Mouse (Mus musculus) liver, embryonic 18 days (tissue): ENCODE data around the gene Tmcc1. TPM values are rescaled to one million over a fixed set of nuclear protein-coding genes. Genes with fewer than 3 reads are reported as not detected.

ENCODE experiments used
- polyA plus RNA-seq: library from polyadenylated mRNA; depleted of rRNA; stranded (reverse); fragments of >200 nt; gene quantifications from 2 replicates; pipeline ENCODE4 v1.2.3, GENCODE M21; 2012; rRNA removed

The Tmcc1 gene
- polyA plus RNA-seq, result 5.2 and 5.6 TPM in 2 replicates

DNA sequence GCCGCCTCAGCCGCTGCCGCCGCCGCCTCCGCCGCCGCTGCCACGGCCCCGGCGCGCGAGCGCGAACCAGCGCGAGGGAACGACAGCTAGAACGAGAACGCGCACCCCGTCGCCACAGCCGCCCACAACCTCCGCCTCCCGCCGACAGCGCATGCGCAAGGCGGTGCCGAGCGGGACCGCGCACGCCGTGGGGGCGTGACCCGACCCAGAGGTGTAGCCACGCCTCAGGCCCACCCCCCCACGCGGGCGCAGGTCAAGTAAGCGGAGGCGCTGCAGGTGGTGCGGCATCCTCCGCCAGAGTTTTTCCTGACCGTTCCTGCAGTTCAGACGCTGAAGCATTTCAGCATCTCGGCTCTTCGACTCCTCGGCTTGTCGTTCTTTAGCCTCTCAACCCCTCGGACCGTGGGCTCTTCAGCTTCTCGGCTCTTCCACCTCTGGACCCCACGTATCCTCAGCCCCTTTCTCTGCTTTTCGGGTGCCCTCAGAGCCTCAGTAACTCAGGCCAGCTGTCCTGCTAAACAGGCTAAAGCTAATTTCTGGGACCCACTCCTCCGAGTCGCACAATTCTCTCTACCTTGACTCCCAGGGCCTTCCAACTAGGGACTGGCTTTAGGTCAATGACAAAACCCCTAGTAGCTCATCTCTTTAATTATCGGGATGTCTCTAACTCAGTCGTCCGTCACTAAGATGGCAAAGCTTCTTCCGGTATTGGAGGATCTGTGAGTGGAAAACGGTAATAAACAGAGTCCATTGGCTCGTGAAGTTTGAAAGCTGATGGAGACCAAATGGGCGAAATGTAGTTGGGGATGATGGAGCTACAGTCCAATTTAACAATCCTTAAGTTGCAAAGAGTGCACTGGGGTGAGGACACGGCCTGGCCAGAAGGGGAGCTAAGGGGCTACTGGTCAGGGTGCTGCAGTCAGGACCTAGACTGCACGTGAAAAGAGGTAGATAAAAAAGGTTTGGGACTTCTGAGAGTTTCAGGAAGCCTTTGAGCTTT lies at the start of gene Tmcc1:
TSS of gene Tmcc1 (minus strand) at position 93 of the 1,000 bp plus-strand sequence.

GRCm38 (mm10) chr6:116207729-116208534 lies 14.6 kb upstream of the Tmcc1 start, which contains the start of gene Washc2:
Gene Washc2, plus strand, starts transcription at chr6:116208038.

DNA sequence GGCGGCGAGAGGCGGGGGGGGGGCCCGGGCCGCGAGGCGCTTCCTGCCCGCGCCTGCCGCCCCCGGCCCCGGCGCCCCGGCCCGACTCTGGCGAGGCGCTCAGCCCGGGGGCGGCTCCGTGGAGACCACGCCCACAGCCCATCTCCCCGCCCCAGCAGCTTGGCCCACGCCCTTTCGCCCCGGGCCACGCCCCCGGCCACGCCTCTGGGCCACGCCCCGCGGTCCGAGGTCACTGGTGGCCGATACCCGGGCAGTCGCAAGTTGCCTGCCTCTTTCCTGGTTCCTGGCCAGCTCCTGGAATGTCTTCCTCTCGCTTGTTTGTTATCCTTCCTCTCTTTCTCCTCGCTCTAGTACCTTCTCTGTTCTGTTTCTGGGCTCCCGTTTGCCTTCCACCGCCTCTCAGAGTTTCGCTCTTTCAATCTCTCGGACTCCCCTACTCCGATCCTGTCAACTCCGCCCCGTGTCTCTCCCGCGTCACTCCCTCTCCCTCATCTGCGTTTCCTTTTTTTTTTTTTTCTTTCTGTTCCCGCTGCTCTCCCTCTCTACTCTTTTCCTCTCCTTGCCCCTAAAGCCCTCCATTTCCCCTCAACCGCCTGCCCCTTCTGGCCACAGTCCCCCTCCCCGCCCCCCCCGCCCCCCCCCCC lies 198.3 kb downstream of the Tmcc1 start, which contains the start of gene Plxnd1:
TSS of gene Plxnd1 (minus strand) at position 129 of the 644 bp plus-strand sequence.

Other genes starting within 250 kb of the Tmcc1 start
- not detected in 2 replicates for gene H1foo, start 248.5 kb downstream of the Tmcc1 start, polyA plus RNA-seq
- 17.9 and 23.0 TPM in 2 replicates for gene Plxnd1, start 198.5 kb downstream of the Tmcc1 start, polyA plus RNA-seq
- gene Washc2, start 14.6 kb upstream of the Tmcc1 start, polyA plus RNA-seq, result 22.1 and 24.0 TPM in 2 replicates
- 5.4 and 6.7 TPM in 2 replicates for gene Zfand4, start 70.7 kb upstream of the Tmcc1 start, polyA plus RNA-seq
- 51.5 and 57.2 TPM in 2 replicates for gene March8, start 144.5 kb upstream of the Tmcc1 start, polyA plus RNA-seq